Mouse (Mus musculus): ENCODE measurements around the gene Slc35c1. TPM values are rescaled to one million over a fixed set of nuclear protein-coding genes. Genes with fewer than 3 reads are reported as not detected.

Slc35c1 gene
- polyA plus RNA-seq, 1 experiment from 2014 or later, result 8.6 TPM

GRCm38 (mm10) chr2:92437366-92437765, 23.0 kb downstream of the Slc35c1 start:
- Histone ChIP-seq H3K4me1 (ENCODE audit: control insufficient read depth, insufficient read depth, low read length) (peaks cover 12% of the 10 kb centered on the region), H3K27me3 (ENCODE audit: control insufficient read depth, insufficient read depth, low read length) (no peaks in the 10 kb centered on the region), H3K27ac (ENCODE audit: low read depth, low read length) (0 out of 2 replicates have a peak overlapping the region, but pooled peaks have one; percentile 0), H3K36me3 (ENCODE audit: control insufficient read depth, insufficient read depth, low read length) (no peaks in the 10 kb centered on the region), H3K9ac (ENCODE audit: low read depth, low read length) (no peak overlapping the region), H3K9me3 (replicated peaks; ENCODE audit: control insufficient read depth, low read length) (no peaks in the 10 kb centered on the region), H3K4me2 (peak overlapping the region; percentile 31; the same call in 1 of the 2 replicates), H3K4me3 (ENCODE audit: low read depth, low read length) (no peak overlapping the region)
- ATAC-seq (replicated peaks; ENCODE audit: insufficient number of reproducible peaks, low FRiP score, low TSS enrichment), result no peak
- 61% methylated on average over 4 of the region's 4 CpGs for WGBS (ENCODE audit: insufficient replicate concordance)

DNA sequence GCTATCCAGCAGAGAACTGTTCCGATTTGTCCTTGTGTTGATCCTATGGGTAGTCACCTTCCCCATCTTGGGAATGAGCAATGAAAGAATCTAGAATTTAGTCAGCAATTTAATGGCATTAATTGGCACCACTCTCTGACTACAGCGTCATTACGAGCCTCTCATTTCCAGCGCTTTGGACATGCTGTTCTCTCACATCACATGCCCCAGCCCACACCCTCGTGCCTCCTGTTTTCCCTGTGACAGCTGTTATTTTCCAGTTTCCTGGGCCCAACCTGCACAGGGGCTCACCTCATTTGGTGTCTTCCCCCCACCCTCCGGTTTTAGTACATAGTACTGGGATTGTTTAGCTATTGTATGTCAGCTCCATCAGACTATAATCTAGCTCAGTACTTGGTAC, 25.3 kb downstream of the Slc35c1 start:
- Histone ChIP-seq H3K27ac (ENCODE audit: low read depth, low read length) (no peak overlapping the region), H3K4me1 (ENCODE audit: control insufficient read depth, insufficient read depth, low read length) (peaks cover 28% of the 10 kb centered on the region), H3K36me3 (ENCODE audit: control insufficient read depth, insufficient read depth, low read length) (no peaks in the 10 kb centered on the region), H3K27me3 (ENCODE audit: control insufficient read depth, insufficient read depth, low read length) (no peaks in the 10 kb centered on the region), H3K9me3 (replicated peaks; ENCODE audit: control insufficient read depth, low read length) (no peaks in the 10 kb centered on the region), H3K4me3 (ENCODE audit: low read depth, low read length) (no peak overlapping the region), H3K4me2 (no peak overlapping the region), H3K9ac (ENCODE audit: low read depth, low read length) (no peak overlapping the region)
- no peak for ATAC-seq (replicated peaks; ENCODE audit: insufficient number of reproducible peaks, low FRiP score, low TSS enrichment)
- whole genome bisulfite sequencing (ENCODE audit: insufficient replicate concordance), result 47% methylated on average over 6 of the region's 6 CpGs

GRCm38 (mm10) chr2:92434375-92434745, 26.0 kb downstream of the Slc35c1 start:
- no peaks in the 10 kb centered on the region for H3K9me3 ChIP-seq (replicated peaks; ENCODE audit: control insufficient read depth, low read length)

DNA sequence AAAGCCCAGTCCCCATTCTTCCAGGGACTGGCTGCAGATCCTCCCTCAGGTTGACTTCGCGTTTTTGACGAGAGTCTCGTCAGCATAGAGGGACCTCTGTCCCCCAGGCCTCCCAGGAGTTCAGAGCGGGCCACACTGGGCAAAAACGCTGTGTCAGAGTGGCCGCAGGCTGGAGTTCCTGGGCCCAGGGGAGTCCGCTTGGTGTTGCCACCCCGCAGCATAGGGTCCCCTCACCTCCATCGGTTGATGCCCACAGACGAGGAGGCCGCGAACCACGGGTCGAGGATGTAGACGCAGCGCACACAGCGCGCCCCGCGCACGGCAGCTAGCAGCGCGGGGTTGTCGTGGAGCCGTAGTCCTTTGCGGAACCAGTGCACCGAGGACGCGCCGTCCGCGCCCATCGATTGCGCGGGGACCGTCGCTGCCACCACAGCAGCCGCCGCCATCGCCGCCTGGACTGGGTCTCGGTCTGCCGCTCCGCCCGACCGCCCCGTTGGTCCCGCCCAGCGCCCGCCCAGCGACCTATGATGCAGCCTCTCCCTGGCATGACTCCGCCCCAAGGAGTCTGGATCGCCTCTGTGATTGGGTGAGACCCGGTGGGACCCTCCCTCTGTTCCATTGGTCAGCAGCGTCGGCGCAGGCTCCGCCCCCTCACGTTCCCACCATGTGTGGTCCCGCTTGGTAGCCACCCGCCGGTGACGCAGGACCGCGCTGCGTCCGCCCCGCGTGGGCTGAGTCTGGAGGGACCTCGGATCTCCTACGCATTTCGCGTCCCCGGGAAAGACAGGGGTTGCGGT, 26.6 kb downstream of the Slc35c1 start, which contains the start of gene Cry2:
Cry2 (minus strand) TSS at position 466 of the 797 bp plus-strand sequence.
- WGBS (ENCODE audit: insufficient replicate concordance), result under 1% methylated on average over 73 of the region's 76 CpGs
- Histone ChIP-seq H3K27me3 (ENCODE audit: control insufficient read depth, insufficient read depth, low read length) (no peaks in the 10 kb centered on the region), H3K4me3 (ENCODE audit: low read depth, low read length) (peak within 1 kb of the TSS; percentile 95), H3K4me2 (peak within 1 kb of the TSS; percentile 88), H3K4me1 (ENCODE audit: control insufficient read depth, insufficient read depth, low read length) (peaks cover 32% of the 10 kb centered on the region), H3K27ac (ENCODE audit: low read depth, low read length) (no peak within 1 kb of the TSS; the same call in 1 of the 2 replicates), H3K36me3 (ENCODE audit: control insufficient read depth, insufficient read depth, low read length) (no peaks in the 10 kb centered on the region), H3K9ac (ENCODE audit: low read depth, low read length) (peak within 1 kb of the TSS; percentile 85), H3K9me3 (replicated peaks; ENCODE audit: control insufficient read depth, low read length) (no peaks in the 10 kb centered on the region)
- ATAC-seq (replicated peaks; ENCODE audit: insufficient number of reproducible peaks, low FRiP score, low TSS enrichment), result peak; percentile 98

More at GRCm38 (mm10) chr2:92434375-92434745, 26.0 kb downstream of the Slc35c1 start:
- Histone ChIP-seq H3K9ac (ENCODE audit: low read depth, low read length) (peak overlapping the region; percentile 2), H3K4me1 (ENCODE audit: control insufficient read depth, insufficient read depth, low read length) (peaks cover 32% of the 10 kb centered on the region), H3K4me2 (peak overlapping the region; percentile 88), H3K4me3 (ENCODE audit: low read depth, low read length) (peak overlapping the region; percentile 95), H3K36me3 (ENCODE audit: control insufficient read depth, insufficient read depth, low read length) (no peaks in the 10 kb centered on the region), H3K27me3 (ENCODE audit: control insufficient read depth, insufficient read depth, low read length) (no peaks in the 10 kb centered on the region), H3K27ac (ENCODE audit: low read depth, low read length) (no peak overlapping the region)
- WGBS (ENCODE audit: insufficient replicate concordance), result 11% methylated on average over 12 of the region's 12 CpGs
- ATAC-seq (replicated peaks; ENCODE audit: insufficient number of reproducible peaks, low FRiP score, low TSS enrichment), result no peak

DNA sequence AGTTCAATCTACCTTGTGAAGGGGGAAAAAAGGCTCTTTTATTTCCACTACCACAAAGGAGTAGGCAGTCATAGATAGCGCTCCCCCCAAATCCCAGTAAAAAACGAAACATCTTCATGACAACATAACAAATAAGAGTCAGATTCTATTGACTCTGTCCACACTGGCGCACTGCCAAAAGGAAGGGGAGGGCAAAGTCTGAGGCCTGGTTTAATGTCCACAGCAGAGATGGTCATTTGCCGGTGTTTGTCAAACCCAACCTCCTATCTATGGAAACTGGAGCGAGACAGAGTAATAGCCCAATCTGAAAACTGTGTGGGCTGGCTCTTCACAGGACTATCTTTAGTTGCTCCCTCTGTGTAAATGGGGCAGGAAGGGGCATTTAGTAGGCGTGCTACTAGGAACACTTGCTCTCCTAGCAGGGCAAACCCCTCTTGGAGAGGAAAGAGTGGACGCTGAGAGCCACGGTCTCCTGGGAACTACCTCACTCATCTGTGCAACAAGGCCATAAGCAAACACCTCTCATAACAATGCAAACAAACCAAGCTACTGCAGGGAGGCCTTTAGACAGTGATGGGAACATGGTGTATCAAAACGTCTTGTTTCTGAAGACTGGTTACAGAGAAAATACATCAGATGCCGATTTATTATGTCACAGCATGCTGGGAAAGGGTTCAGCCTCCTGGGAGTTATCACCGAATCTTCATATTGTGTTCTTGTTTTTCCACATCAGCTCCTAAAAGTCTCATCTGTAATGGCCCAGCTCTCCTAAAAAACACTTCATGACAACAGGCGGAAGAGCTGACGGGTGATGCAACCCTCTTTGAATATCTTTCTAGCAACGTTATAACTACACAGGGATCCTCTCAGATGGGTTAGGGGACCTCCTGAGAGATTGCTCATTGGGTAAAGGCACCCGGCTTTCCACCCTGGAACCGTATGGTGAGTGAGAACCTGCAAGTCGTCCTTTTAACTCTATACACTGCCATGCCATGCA, 27.7 kb downstream of the Slc35c1 start:
- ATAC-seq (replicated peaks; ENCODE audit: insufficient number of reproducible peaks, low FRiP score, low TSS enrichment), result no peak
- H3K4me2 ChIP-seq, result peak overlapping the region; percentile 88
- peak overlapping the region; percentile 95 for H3K4me3 ChIP-seq (ENCODE audit: low read depth, low read length)
- 47% methylated on average over 17 of the region's 17 CpGs for WGBS (ENCODE audit: insufficient replicate concordance)
- no peaks in the 10 kb centered on the region for H3K9me3 ChIP-seq (replicated peaks; ENCODE audit: control insufficient read depth, low read length)
- no peaks in the 10 kb centered on the region for H3K36me3 ChIP-seq (ENCODE audit: control insufficient read depth, insufficient read depth, low read length)
- H3K4me1 ChIP-seq (ENCODE audit: control insufficient read depth, insufficient read depth, low read length), result peaks cover 37% of the 10 kb centered on the region
- no peak overlapping the region for H3K27ac ChIP-seq (ENCODE audit: low read depth, low read length)
- peak overlapping the region; percentile 85 for H3K9ac ChIP-seq (ENCODE audit: low read depth, low read length)
- no peaks in the 10 kb centered on the region for H3K27me3 ChIP-seq (ENCODE audit: control insufficient read depth, insufficient read depth, low read length)

- H3K27me3 ChIP-seq (ENCODE audit: control insufficient read depth, insufficient read depth, low read length), result no peaks in the 10 kb centered on the region
- peak overlapping the region; percentile 88 for H3K4me2 ChIP-seq
- H3K27ac ChIP-seq (ENCODE audit: low read depth, low read length), result peak overlapping the region; percentile 63
- peak overlapping the region; percentile 61; the same call in 1 of the 2 replicates for H3K9ac ChIP-seq (ENCODE audit: low read depth, low read length)
- no peaks in the 10 kb centered on the region for H3K36me3 ChIP-seq (ENCODE audit: control insufficient read depth, insufficient read depth, low read length)
- H3K4me3 ChIP-seq (ENCODE audit: low read depth, low read length), result peak overlapping the region; percentile 95
- ATAC-seq (replicated peaks; ENCODE audit: insufficient number of reproducible peaks, low FRiP score, low TSS enrichment), result no peak
- peaks cover 37% of the 10 kb centered on the region for H3K4me1 ChIP-seq (ENCODE audit: control insufficient read depth, insufficient read depth, low read length)
- 33% methylated on average over 11 of the region's 11 CpGs for WGBS (ENCODE audit: insufficient replicate concordance)
- no peaks in the 10 kb centered on the region for H3K9me3 ChIP-seq (replicated peaks; ENCODE audit: control insufficient read depth, low read length)
Measured at GRCm38 (mm10) chr2:92431611-92432179, 28.6 kb downstream of the Slc35c1 start.

- Histone ChIP-seq H3K9ac (ENCODE audit: low read depth, low read length) (peak overlapping the region; percentile 61; the same call in 1 of the 2 replicates), H3K9me3 (replicated peaks; ENCODE audit: control insufficient read depth, low read length) (no peaks in the 10 kb centered on the region), H3K4me1 (ENCODE audit: control insufficient read depth, insufficient read depth, low read length) (peaks cover 41% of the 10 kb centered on the region), H3K27ac (ENCODE audit: low read depth, low read length) (peak overlapping the region; percentile 63; the same call in 1 of the 2 replicates), H3K4me2 (peak overlapping the region; percentile 88), H3K27me3 (ENCODE audit: control insufficient read depth, insufficient read depth, low read length) (no peaks in the 10 kb centered on the region), H3K36me3 (ENCODE audit: control insufficient read depth, insufficient read depth, low read length) (no peaks in the 10 kb centered on the region), H3K4me3 (ENCODE audit: low read depth, low read length) (peak overlapping the region; percentile 23)
- peak; percentile 48; the same call in 1 of the 2 replicates for ATAC-seq (replicated peaks; ENCODE audit: insufficient number of reproducible peaks, low FRiP score, low TSS enrichment)
- WGBS (ENCODE audit: insufficient replicate concordance), result 46% methylated on average over 21 of the region's 21 CpGs
Measured at GRCm38 (mm10) chr2:92430723-92431541, 29.4 kb downstream of the Slc35c1 start.

All from heart, embryonic 11.5 days (tissue).